Mouse (Mus musculus) embryonic fibroblast, embryonic 13.5 days (primary cell): ENCODE results near the gene Fbxo10. TPM values are rescaled to one million over a fixed set of nuclear protein-coding genes. Genes with fewer than 3 reads are reported as not detected.
A peak's percentile ranks its signal among the peaks of the same experiment; 100 is the strongest.
"Not testable (repeated sequence)": the region's sequence is repeated elsewhere in the genome, so short reads cannot be mapped to it uniquely, and the experiment has no call there.

Experiments
- H3K27ac ChIP-seq: 2 replicates; pipeline ENCODE4 v1.5.1; 2012; ENCODE audit warnings: low read length, control low read depth, inconsistent platforms; ENCODE audit not compliant: insufficient read depth
- H3K4me1 ChIP-seq: 2 replicates; pipeline ENCODE4 v1.6.1; 2011; ENCODE audit warnings: low read length; ENCODE audit not compliant: control insufficient read depth, insufficient read depth
- H3K4me3 ChIP-seq: 2 replicates; pipeline ENCODE4 v1.5.1; 2011; ENCODE audit warnings: mild to moderate bottlenecking, control low read depth, low read length; ENCODE audit not compliant: insufficient read depth
- CTCF ChIP-seq: IDR thresholded peaks from 2 replicates; pipeline ENCODE4 v1.5.1; 2011; ENCODE audit warnings: mild to moderate bottlenecking, control low read depth, low read length, moderate library complexity, borderline replicate concordance; ENCODE audit not compliant: insufficient read depth
- POLR2A ChIP-seq: IDR thresholded peaks from 2 replicates; pipeline ENCODE4 v1.6.1; 2011; ENCODE audit warnings: low read depth, mild to moderate bottlenecking, control low read depth, low read length, moderate library complexity
- polyA plus RNA-seq: library from polyadenylated mRNA; stranded (reverse); fragments of >200 nt; gene quantifications from 2 replicates; pipeline ENCODE4 v1.2.4, GENCODE M21; 2011; ENCODE audit warnings: low read depth; ENCODE audit not compliant: missing spikeins, insufficient read length

The Fbxo10 gene
- polyA plus RNA-seq, 1 experiment = 14.0 TPM

GRCm38 (mm10) chr4:45011581-45012104 lies 72.8 kb downstream of the Fbxo10 start:
- Histone ChIP-seq H3K4me3 (peak overlapping the region; percentile 74), H3K27ac (peak overlapping the region; percentile 85), H3K4me1 (no peaks in the 10 kb centered on the region; the same call in 1 of the 2 replicates)
- peak; percentile 72 for TF ChIP-seq POLR2A
- TF ChIP-seq CTCF = no peak

DNA sequence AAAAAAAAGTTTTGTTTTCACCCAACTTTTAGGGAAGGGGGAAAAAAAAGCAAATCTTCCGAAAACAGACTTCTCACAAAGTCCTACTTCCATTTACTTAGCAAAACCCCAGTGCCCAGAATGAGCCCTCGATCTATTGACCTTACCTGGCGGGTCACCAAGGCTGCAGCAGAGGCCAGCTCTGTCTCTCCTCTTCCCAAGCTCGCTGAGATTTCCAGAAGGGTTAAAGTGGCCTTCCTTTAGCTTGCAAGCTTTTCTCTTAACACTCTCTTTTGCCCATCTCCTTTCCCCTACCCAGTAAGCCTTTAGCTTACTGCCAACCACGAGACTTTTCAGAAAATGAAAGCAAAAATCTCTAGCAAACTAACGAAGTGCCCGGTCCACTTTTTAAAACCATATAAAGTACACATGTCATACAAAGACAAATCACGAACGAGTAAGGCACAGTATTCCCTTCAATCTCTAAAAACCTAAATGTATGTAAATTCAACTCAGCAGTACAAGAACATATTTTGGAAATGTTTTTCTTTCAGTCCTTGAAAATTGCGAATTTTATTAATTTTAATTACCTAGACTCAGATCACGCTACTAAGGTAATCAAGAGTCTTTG lies 73.5 kb downstream of the Fbxo10 start:
- peak overlapping the region; percentile 85 for H3K27ac ChIP-seq
- H3K4me3 ChIP-seq = peak overlapping the region; percentile 74
- H3K4me1 ChIP-seq = no peaks in the 10 kb centered on the region; the same call in 1 of the 2 replicates
- no peak for TF ChIP-seq CTCF
- TF ChIP-seq POLR2A = no peak

DNA sequence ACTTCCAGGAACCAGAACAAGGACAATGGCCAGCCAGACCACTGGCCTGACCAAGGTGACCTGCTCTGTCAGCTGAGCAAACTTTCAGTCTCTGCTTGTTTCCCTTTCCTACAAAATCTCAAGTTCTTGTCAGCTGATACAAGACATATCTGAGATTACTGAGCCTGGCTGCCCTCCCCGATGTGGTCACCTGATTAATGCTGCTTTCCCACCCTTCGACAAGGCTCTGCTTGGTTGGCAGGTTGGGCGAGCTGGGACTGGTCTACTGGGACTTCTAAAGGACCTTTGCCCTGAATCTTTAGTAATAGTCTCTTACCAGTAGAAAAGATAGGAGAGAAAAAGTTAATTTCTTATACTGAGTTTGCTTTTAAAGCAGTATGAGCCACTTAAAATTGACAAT lies 79.0 kb downstream of the Fbxo10 start:
- TF ChIP-seq POLR2A (no peak), CTCF (no peak)
- Histone ChIP-seq H3K27ac (no peak overlapping the region), H3K4me1 (no peaks in the 10 kb centered on the region), H3K4me3 (no peak overlapping the region)

DNA sequence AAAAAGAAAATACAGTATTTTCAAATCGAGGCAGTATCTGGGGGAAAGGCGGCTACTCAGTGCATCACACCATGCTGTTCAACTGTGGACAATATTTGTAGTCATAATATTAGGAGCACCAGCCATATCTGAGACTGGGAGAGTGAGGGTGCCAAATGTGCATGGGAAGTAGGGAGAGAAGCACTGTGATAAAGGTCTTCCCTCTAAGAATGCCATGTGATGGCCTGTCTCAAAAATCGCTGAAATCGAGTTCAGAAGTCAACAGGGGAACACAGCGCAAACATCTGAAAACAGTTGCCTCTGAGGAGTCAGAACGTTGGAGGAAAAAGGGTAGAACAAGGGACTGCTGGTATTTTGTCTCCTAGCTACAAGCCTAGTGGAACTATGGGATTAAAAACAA lies 84.4 kb downstream of the Fbxo10 start:
- no peak for TF ChIP-seq POLR2A
- TF ChIP-seq CTCF = no peak
- Histone ChIP-seq H3K27ac (no peak overlapping the region), H3K4me1 (no peaks in the 10 kb centered on the region), H3K4me3 (no peak overlapping the region)

DNA sequence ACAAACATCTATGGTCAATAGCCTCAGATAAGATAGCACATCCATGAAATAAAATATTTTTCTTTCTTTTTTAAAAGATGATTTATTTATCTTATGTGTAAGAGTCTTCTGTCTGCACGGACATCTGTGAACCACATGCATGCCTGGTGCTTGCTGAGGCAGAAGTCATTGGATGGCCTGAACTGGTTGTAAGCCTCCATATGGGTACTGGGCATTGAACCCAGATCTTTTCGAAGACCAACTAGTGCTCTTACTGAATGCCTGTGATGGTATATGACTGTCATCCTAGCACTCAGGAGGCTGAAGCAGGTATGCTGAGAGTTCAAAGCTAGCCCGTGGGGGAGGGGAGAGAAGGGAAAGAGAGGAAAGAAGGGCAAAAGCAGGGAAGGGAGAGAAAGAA lies 86.3 kb downstream of the Fbxo10 start:
- H3K4me1 ChIP-seq = no peaks in the 10 kb centered on the region
- TF ChIP-seq CTCF (no peak), POLR2A (no peak)
- no peak overlapping the region for H3K27ac ChIP-seq
- H3K4me3 ChIP-seq = no peak overlapping the region

GRCm38 (mm10) chr4:44994776-44995175 lies 89.6 kb downstream of the Fbxo10 start:
- TF ChIP-seq CTCF (no peak), POLR2A (no peak)

GRCm38 (mm10) chr4:44993847-44994246 lies 90.6 kb downstream of the Fbxo10 start:
- Histone ChIP-seq H3K4me3 (no peak overlapping the region), H3K27ac (no peak overlapping the region), H3K4me1 (no peaks in the 10 kb centered on the region)
- TF ChIP-seq CTCF = no peak
- TF ChIP-seq POLR2A = no peak

More at GRCm38 (mm10) chr4:44994776-44995175, 89.6 kb downstream of the Fbxo10 start:
- H3K27ac ChIP-seq = no peak overlapping the region
- H3K4me3 ChIP-seq = no peak overlapping the region
- H3K4me1 ChIP-seq = no peaks in the 10 kb centered on the region

- not testable (repeated sequence) for H3K4me1 ChIP-seq, H3K27ac ChIP-seq
Measured at GRCm38 (mm10) chr4:44993179-44993578, 91.2 kb downstream of the Fbxo10 start.

DNA sequence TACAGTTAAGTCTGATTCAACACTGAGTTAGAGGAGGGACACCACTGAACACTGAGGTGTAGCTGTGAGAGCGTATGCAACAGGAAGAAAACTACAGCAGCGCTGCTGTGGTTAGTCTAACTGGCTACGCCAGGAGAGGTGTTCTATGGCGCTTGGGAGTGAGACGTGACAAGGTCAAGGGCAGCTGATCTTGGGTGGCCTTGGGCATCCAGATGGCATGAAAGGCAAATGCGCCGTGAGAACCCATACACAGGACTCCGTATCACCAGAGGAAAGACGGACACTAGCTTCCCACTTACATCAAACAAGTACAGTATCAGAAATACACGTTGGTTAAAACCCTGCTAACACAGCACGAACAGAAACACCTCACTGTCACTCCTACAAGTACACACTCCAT lies 92.1 kb downstream of the Fbxo10 start:
- not testable (repeated sequence) for H3K4me1 ChIP-seq, H3K4me3 ChIP-seq, H3K27ac ChIP-seq

More at GRCm38 (mm10) chr4:44993179-44993578, 91.2 kb downstream of the Fbxo10 start:
- H3K4me3 ChIP-seq = not testable (repeated sequence)

DNA sequence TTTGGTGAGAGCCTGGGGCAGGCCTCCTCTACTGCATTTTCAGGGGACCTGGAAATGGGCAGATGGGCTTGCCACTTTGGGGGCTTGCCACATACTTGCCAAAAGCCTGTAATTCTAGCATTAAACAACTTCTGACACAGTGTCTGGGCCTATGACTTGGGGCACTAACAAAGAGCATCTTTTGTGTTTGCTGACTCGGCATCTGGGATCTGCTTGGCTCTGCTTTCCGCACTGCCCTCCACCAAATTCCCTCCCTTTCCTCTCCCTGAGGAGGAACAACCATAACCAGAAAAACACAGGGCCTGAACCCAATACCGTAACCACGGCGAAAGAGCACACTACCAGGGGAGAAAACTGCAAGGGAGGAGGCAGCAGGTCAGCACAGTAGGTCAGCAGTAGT lies 93.8 kb downstream of the Fbxo10 start:
- no peak for TF ChIP-seq CTCF
- no peak for TF ChIP-seq POLR2A
- H3K4me3 ChIP-seq = no peak overlapping the region
- H3K4me1 ChIP-seq = no peaks in the 10 kb centered on the region
- no peak overlapping the region for H3K27ac ChIP-seq

Other genes with a start within 250 kb of the Fbxo10 start
- gene Grhpr, start 103.2 kb downstream of the Fbxo10 start, polyA plus RNA-seq = 15.0 and 19.6 TPM in 2 replicates
- 6.5 and 9.5 TPM in 2 replicates for gene Zbtb5, start 72.2 kb downstream of the Fbxo10 start, polyA plus RNA-seq
- gene Polr1e, start 66.0 kb downstream of the Fbxo10 start, polyA plus RNA-seq = 18.7 and 23.7 TPM in 2 replicates
- gene Tomm5, start 23.5 kb upstream of the Fbxo10 start, polyA plus RNA-seq = 85.1 and 105 TPM in 2 replicates
- not detected in 2 replicates for gene Frmpd1, start 100.3 kb upstream of the Fbxo10 start, polyA plus RNA-seq
- 11.2 and 12.6 TPM in 2 replicates for gene Trmt10b, start 212.5 kb upstream of the Fbxo10 start, polyA plus RNA-seq